Mouse (Mus musculus) limb, embryonic 10.5 days (tissue): ENCODE measurements at regions not wholly inside any gene's neighbourhood (a gene's known extent, or its start where the extent isn't known, plus 50 kb on each side); places are given as distances from the start of the nearest gene placed in this dataset.

Experiments
- DNase-seq: peaks from one replicate; pipeline ENCODE4 v3.0.0-alpha.2; 2017; ENCODE audit warnings: low spot score
- H3K27ac ChIP-seq: fragments of 300-500 bp; sonication (generic); 2 replicates; pipeline ENCODE4 v1.5.1; 2016; ENCODE audit warnings: mild to moderate bottlenecking
- H3K27me3 ChIP-seq: fragments of 300-500 bp; sonication (generic); 2 replicates; pipeline ENCODE4 v1.6.1; 2016; ENCODE audit warnings: low read depth, mild to moderate bottlenecking; ENCODE audit not compliant: poor library complexity, severe bottlenecking
- H3K36me3 ChIP-seq: fragments of 300-500 bp; sonication (generic); 2 replicates; pipeline ENCODE4 v1.6.1; 2016; ENCODE audit warnings: mild to moderate bottlenecking, moderate library complexity
- H3K4me1 ChIP-seq: fragments of 300-500 bp; sonication (generic); 2 replicates; pipeline ENCODE4 v1.6.1; 2016
- H3K4me3 ChIP-seq: fragments of 300-500 bp; sonication (generic); 2 replicates; pipeline ENCODE4 v1.5.1; 2016; ENCODE audit warnings: mild to moderate bottlenecking, moderate library complexity
- H3K9me3 ChIP-seq: fragments of 300-500 bp; sonication (generic); replicated peaks from 2 replicates; pipeline ENCODE4 v1.6.1; 2016; ENCODE audit warnings: mild to moderate bottlenecking
- WGBS: fragments of 180-500 bp; shearing (Covaris S2); methylation state at CpG from one replicate; pipeline ENCODE4 v1.1.7; 2016; 5-methylcytosine and 5-hydroxymethylcytosine counted together

GRCm38 (mm10) chr1:138011581-138011980 is 163.9 kb downstream of the Ptprc start:
- 95% methylated on average over 1 of the region's 1 CpGs for WGBS
- H3K36me3 ChIP-seq: no peaks in the 10 kb centered on the region
- no peak for DNase-seq

GRCm38 (mm10) chr1:138010910-138011477 is 164.5 kb downstream of the Ptprc start:
- DNase-seq: no peak
- Histone ChIP-seq H3K27me3 (no peaks in the 10 kb centered on the region), H3K4me3 (no peak overlapping the region), H3K36me3 (no peaks in the 10 kb centered on the region), H3K27ac (0 out of 2 replicates have a peak overlapping the region, but pooled peaks have one; percentile 12), H3K4me1 (peaks cover 6% of the 10 kb centered on the region), H3K9me3 (no peaks in the 10 kb centered on the region)
- 52% methylated on average over 7 of the region's 7 CpGs for WGBS

More at GRCm38 (mm10) chr1:138011581-138011980, 163.9 kb downstream of the Ptprc start:
- Histone ChIP-seq H3K27ac (no peak overlapping the region), H3K27me3 (no peaks in the 10 kb centered on the region), H3K4me3 (no peak overlapping the region), H3K4me1 (peaks cover 6% of the 10 kb centered on the region), H3K9me3 (no peaks in the 10 kb centered on the region)

GRCm38 (mm10) chr1:138006811-138007210 is 168.7 kb downstream of the Ptprc start:
- Histone ChIP-seq H3K36me3 (no peaks in the 10 kb centered on the region), H3K4me3 (no peak overlapping the region), H3K27me3 (no peaks in the 10 kb centered on the region), H3K9me3 (no peaks in the 10 kb centered on the region), H3K4me1 (peaks cover 6% of the 10 kb centered on the region), H3K27ac (no peak overlapping the region)
- WGBS: 60% methylated on average over 1 of the region's 1 CpGs
- no peak for DNase-seq

- H3K27me3 ChIP-seq: no peaks in the 10 kb centered on the region
- no peaks in the 10 kb centered on the region for H3K9me3 ChIP-seq
- H3K4me3 ChIP-seq: no peak overlapping the region
- H3K4me1 ChIP-seq: no peaks in the 10 kb centered on the region
- H3K27ac ChIP-seq: no peak overlapping the region
- no peaks in the 10 kb centered on the region for H3K36me3 ChIP-seq
- DNase-seq: no peak
- WGBS: 68% methylated on average over 2 of the region's 2 CpGs
These were observed 171.2 kb downstream of the Ptprc start for GRCm38 (mm10) chr1:138004319-138004718.

GRCm38 (mm10) chr1:137999268-137999900 is 176.1 kb downstream of the Ptprc start:
- no peaks in the 10 kb centered on the region for H3K27me3 ChIP-seq
- no peaks in the 10 kb centered on the region for H3K4me1 ChIP-seq
- no peaks in the 10 kb centered on the region for H3K9me3 ChIP-seq
- H3K27ac ChIP-seq: no peak overlapping the region
- DNase-seq: no peak
- H3K36me3 ChIP-seq: no peaks in the 10 kb centered on the region
- H3K4me3 ChIP-seq: no peak overlapping the region
- WGBS: 96% methylated on average over 3 of the region's 3 CpGs

GRCm38 (mm10) chr1:137996041-137996440 is 179.5 kb downstream of the Ptprc start:
- Histone ChIP-seq H3K4me3 (no peak overlapping the region), H3K27me3 (no peaks in the 10 kb centered on the region), H3K4me1 (no peaks in the 10 kb centered on the region), H3K9me3 (no peaks in the 10 kb centered on the region), H3K36me3 (no peaks in the 10 kb centered on the region), H3K27ac (no peak overlapping the region)
- no peak for DNase-seq
- 93% methylated on average over 2 of the region's 2 CpGs for WGBS

GRCm38 (mm10) chr1:137991936-137992335 is 183.6 kb downstream of the Ptprc start:
- Histone ChIP-seq H3K9me3 (no peaks in the 10 kb centered on the region), H3K27me3 (no peaks in the 10 kb centered on the region), H3K27ac (no peak overlapping the region), H3K4me1 (no peaks in the 10 kb centered on the region), H3K36me3 (no peaks in the 10 kb centered on the region), H3K4me3 (no peak overlapping the region)
- no peak for DNase-seq
- WGBS: 86% methylated on average over 1 of the region's 1 CpGs

GRCm38 (mm10) chr1:137991412-137991811 is 184.1 kb downstream of the Ptprc start:
- Histone ChIP-seq H3K27ac (no peak overlapping the region), H3K4me3 (no peak overlapping the region), H3K27me3 (no peaks in the 10 kb centered on the region), H3K4me1 (no peaks in the 10 kb centered on the region), H3K9me3 (no peaks in the 10 kb centered on the region), H3K36me3 (no peaks in the 10 kb centered on the region)
- DNase-seq: no peak
- WGBS: 82% methylated on average over 5 of the region's 5 CpGs

- Histone ChIP-seq H3K36me3 (peaks cover 7% of the 10 kb centered on the region; the same call in 1 of the 2 replicates), H3K4me3 (no peak overlapping the region), H3K27ac (peak overlapping the region; percentile 56; the same call in 1 of the 2 replicates), H3K27me3 (no peaks in the 10 kb centered on the region), H3K9me3 (no peaks in the 10 kb centered on the region), H3K4me1 (peaks cover 26% of the 10 kb centered on the region)
- peak; percentile 39 for DNase-seq
- WGBS: 22% methylated on average over 3 of the region's 3 CpGs
These were observed 202.1 kb downstream of the Ptprc start for GRCm38 (mm10) chr1:137973406-137973805.

GRCm38 (mm10) chr1:137972620-137973350 is 202.7 kb downstream of the Ptprc start:
- no peak for DNase-seq
- no peaks in the 10 kb centered on the region for H3K9me3 ChIP-seq
- peaks cover 7% of the 10 kb centered on the region; the same call in 1 of the 2 replicates for H3K36me3 ChIP-seq
- H3K4me3 ChIP-seq: no peak overlapping the region
- 64% methylated on average over 6 of the region's 6 CpGs for WGBS
- H3K4me1 ChIP-seq: peaks cover 26% of the 10 kb centered on the region
- no peaks in the 10 kb centered on the region for H3K27me3 ChIP-seq
- H3K27ac ChIP-seq: peak overlapping the region; percentile 56

GRCm38 (mm10) chr1:137966151-137966836 is 209.2 kb downstream of the Ptprc start:
- no peak for DNase-seq
- WGBS: 92% methylated on average over 16 of the region's 16 CpGs
- H3K36me3 ChIP-seq: peaks cover 46% of the 10 kb centered on the region
- H3K9me3 ChIP-seq: no peaks in the 10 kb centered on the region
- H3K4me1 ChIP-seq: peaks cover 2% of the 10 kb centered on the region
- H3K27me3 ChIP-seq: no peaks in the 10 kb centered on the region
- no peak overlapping the region for H3K4me3 ChIP-seq
- H3K27ac ChIP-seq: no peak overlapping the region

GRCm38 (mm10) chr1:137963656-137964055 is 211.9 kb downstream of the Ptprc start:
- no peak overlapping the region for H3K27ac ChIP-seq
- H3K4me3 ChIP-seq: no peak overlapping the region
- H3K36me3 ChIP-seq: peaks cover 64% of the 10 kb centered on the region
- DNase-seq: no peak
- no peaks in the 10 kb centered on the region for H3K27me3 ChIP-seq
- H3K4me1 ChIP-seq: no peaks in the 10 kb centered on the region
- WGBS: 91% methylated on average over 6 of the region's 6 CpGs
- H3K9me3 ChIP-seq: no peaks in the 10 kb centered on the region

- Histone ChIP-seq H3K9me3 (no peaks in the 10 kb centered on the region), H3K27me3 (no peaks in the 10 kb centered on the region), H3K36me3 (peaks cover 56% of the 10 kb centered on the region), H3K27ac (no peak overlapping the region), H3K4me3 (no peak overlapping the region), H3K4me1 (peaks cover 8% of the 10 kb centered on the region)
- no peak for DNase-seq
- WGBS: 91% methylated on average over 3 of the region's 3 CpGs
These were observed 217.5 kb downstream of the Ptprc start for GRCm38 (mm10) chr1:137958040-137958439.
